Mouse (Mus musculus): ENCODE data around the gene Acsf3. TPM values are rescaled to one million over a fixed set of nuclear protein-coding genes. Genes with fewer than 3 reads are reported as not detected.

The Acsf3 gene
- polyA plus RNA-seq, 1 experiment = 9.7 TPM

GRCm38 (mm10) chr8:122807907-122808306 is 32.6 kb downstream of the Acsf3 start:
- H3K9me3 ChIP-seq (replicated peaks; ENCODE audit: control insufficient read depth, insufficient read depth, low read length, poor library complexity, severe bottlenecking) = no peaks in the 10 kb centered on the region
- H3K9ac ChIP-seq (ENCODE audit: low read depth, poor library complexity, severe bottlenecking) = no peak overlapping the region
- H3K4me1 ChIP-seq (ENCODE audit: control insufficient read depth, insufficient read depth, low read length) = no peaks in the 10 kb centered on the region
- H3K27ac ChIP-seq (ENCODE audit: insufficient read depth, low read length) = no peak overlapping the region
- no peak overlapping the region for H3K4me3 ChIP-seq (ENCODE audit: low read depth, low read length)
- no peaks in the 10 kb centered on the region for H3K36me3 ChIP-seq (ENCODE audit: control insufficient read depth, insufficient read depth, low read length, poor library complexity, severe bottlenecking)
- no peaks in the 10 kb centered on the region for H3K27me3 ChIP-seq (ENCODE audit: control insufficient read depth, insufficient read depth, low read length, poor library complexity, severe bottlenecking)
- no peak for TF ChIP-seq POLR2A (IDR thresholded peaks at IDR 0.05; ENCODE audit: insufficient read depth, low read length)
- no peak for TF ChIP-seq CTCF (IDR thresholded peaks at IDR 0.05; ENCODE audit: low read depth, low read length)
- no peak for TF ChIP-seq EP300 (IDR thresholded peaks at IDR 0.05; ENCODE audit: insufficient read depth, low read depth, low read length)

GRCm38 (mm10) chr8:122810376-122810775 is 35.1 kb downstream of the Acsf3 start:
- Histone ChIP-seq H3K36me3 (ENCODE audit: control insufficient read depth, insufficient read depth, low read length, poor library complexity, severe bottlenecking) (no peaks in the 10 kb centered on the region), H3K27me3 (ENCODE audit: control insufficient read depth, insufficient read depth, low read length, poor library complexity, severe bottlenecking) (no peaks in the 10 kb centered on the region), H3K4me3 (ENCODE audit: low read depth, low read length) (no peak overlapping the region), H3K9me3 (replicated peaks; ENCODE audit: control insufficient read depth, insufficient read depth, low read length, poor library complexity, severe bottlenecking) (no peaks in the 10 kb centered on the region), H3K27ac (ENCODE audit: insufficient read depth, low read length) (no peak overlapping the region), H3K9ac (ENCODE audit: low read depth, poor library complexity, severe bottlenecking) (no peak overlapping the region), H3K4me1 (ENCODE audit: control insufficient read depth, insufficient read depth, low read length) (no peaks in the 10 kb centered on the region)
- no peak for TF ChIP-seq POLR2A (IDR thresholded peaks at IDR 0.05; ENCODE audit: insufficient read depth, low read length)

GRCm38 (mm10) chr8:122811870-122812494 is 36.7 kb downstream of the Acsf3 start:
- no peaks in the 10 kb centered on the region for H3K4me1 ChIP-seq (ENCODE audit: control insufficient read depth, insufficient read depth, low read length)
- TF ChIP-seq CTCF (IDR thresholded peaks at IDR 0.05; ENCODE audit: low read depth, low read length) (no peak), POLR2A (IDR thresholded peaks at IDR 0.05; ENCODE audit: insufficient read depth, low read length) (no peak), EP300 (IDR thresholded peaks at IDR 0.05; ENCODE audit: insufficient read depth, low read depth, low read length) (no peak)
- H3K27ac ChIP-seq (ENCODE audit: insufficient read depth, low read length) = no peak overlapping the region
- H3K27me3 ChIP-seq (ENCODE audit: control insufficient read depth, insufficient read depth, low read length, poor library complexity, severe bottlenecking) = no peaks in the 10 kb centered on the region
- no peaks in the 10 kb centered on the region for H3K36me3 ChIP-seq (ENCODE audit: control insufficient read depth, insufficient read depth, low read length, poor library complexity, severe bottlenecking)
- no peak overlapping the region for H3K9ac ChIP-seq (ENCODE audit: low read depth, poor library complexity, severe bottlenecking)
- H3K4me3 ChIP-seq (ENCODE audit: low read depth, low read length) = no peak overlapping the region
- H3K9me3 ChIP-seq (replicated peaks; ENCODE audit: control insufficient read depth, insufficient read depth, low read length, poor library complexity, severe bottlenecking) = no peaks in the 10 kb centered on the region

- Histone ChIP-seq H3K27ac (ENCODE audit: insufficient read depth, low read length) (no peak overlapping the region), H3K4me3 (ENCODE audit: low read depth, low read length) (no peak overlapping the region), H3K27me3 (ENCODE audit: control insufficient read depth, insufficient read depth, low read length, poor library complexity, severe bottlenecking) (no peaks in the 10 kb centered on the region), H3K9ac (ENCODE audit: low read depth, poor library complexity, severe bottlenecking) (no peak overlapping the region), H3K4me1 (ENCODE audit: control insufficient read depth, insufficient read depth, low read length) (no peaks in the 10 kb centered on the region), H3K36me3 (ENCODE audit: control insufficient read depth, insufficient read depth, low read length, poor library complexity, severe bottlenecking) (no peaks in the 10 kb centered on the region), H3K9me3 (replicated peaks; ENCODE audit: control insufficient read depth, insufficient read depth, low read length, poor library complexity, severe bottlenecking) (no peaks in the 10 kb centered on the region)
- TF ChIP-seq EP300 (IDR thresholded peaks at IDR 0.05; ENCODE audit: insufficient read depth, low read depth, low read length) = no peak
- TF ChIP-seq CTCF (IDR thresholded peaks at IDR 0.05; ENCODE audit: low read depth, low read length) = peak; percentile 50
Observed at GRCm38 (mm10) chr8:122812610-122813250, 37.4 kb downstream of the Acsf3 start.

- TF ChIP-seq POLR2A (IDR thresholded peaks at IDR 0.05; ENCODE audit: insufficient read depth, low read length) (no peak), EP300 (IDR thresholded peaks at IDR 0.05; ENCODE audit: insufficient read depth, low read depth, low read length) (no peak), CTCF (IDR thresholded peaks at IDR 0.05; ENCODE audit: low read depth, low read length) (no peak)
- no peak overlapping the region for H3K27ac ChIP-seq (ENCODE audit: insufficient read depth, low read length)
- no peaks in the 10 kb centered on the region for H3K36me3 ChIP-seq (ENCODE audit: control insufficient read depth, insufficient read depth, low read length, poor library complexity, severe bottlenecking)
Observed at GRCm38 (mm10) chr8:122814608-122815007, 39.3 kb downstream of the Acsf3 start.

GRCm38 (mm10) chr8:122816965-122817364 is 41.7 kb downstream of the Acsf3 start:
- Histone ChIP-seq H3K4me1 (ENCODE audit: control insufficient read depth, insufficient read depth, low read length) (no peaks in the 10 kb centered on the region), H3K27me3 (ENCODE audit: control insufficient read depth, insufficient read depth, low read length, poor library complexity, severe bottlenecking) (no peaks in the 10 kb centered on the region)

More at GRCm38 (mm10) chr8:122814608-122815007, 39.3 kb downstream of the Acsf3 start:
- no peaks in the 10 kb centered on the region for H3K9me3 ChIP-seq (replicated peaks; ENCODE audit: control insufficient read depth, insufficient read depth, low read length, poor library complexity, severe bottlenecking)
- no peak overlapping the region for H3K4me3 ChIP-seq (ENCODE audit: low read depth, low read length)
- no peak overlapping the region for H3K9ac ChIP-seq (ENCODE audit: low read depth, poor library complexity, severe bottlenecking)
- no peaks in the 10 kb centered on the region for H3K4me1 ChIP-seq (ENCODE audit: control insufficient read depth, insufficient read depth, low read length)
- no peaks in the 10 kb centered on the region for H3K27me3 ChIP-seq (ENCODE audit: control insufficient read depth, insufficient read depth, low read length, poor library complexity, severe bottlenecking)

More at GRCm38 (mm10) chr8:122816965-122817364, 41.7 kb downstream of the Acsf3 start:
- H3K9me3 ChIP-seq (replicated peaks; ENCODE audit: control insufficient read depth, insufficient read depth, low read length, poor library complexity, severe bottlenecking) = no peaks in the 10 kb centered on the region
- no peak overlapping the region for H3K4me3 ChIP-seq (ENCODE audit: low read depth, low read length)
- no peaks in the 10 kb centered on the region for H3K36me3 ChIP-seq (ENCODE audit: control insufficient read depth, insufficient read depth, low read length, poor library complexity, severe bottlenecking)
- H3K27ac ChIP-seq (ENCODE audit: insufficient read depth, low read length) = no peak overlapping the region
- no peak overlapping the region for H3K9ac ChIP-seq (ENCODE audit: low read depth, poor library complexity, severe bottlenecking)
- TF ChIP-seq CTCF (IDR thresholded peaks at IDR 0.05; ENCODE audit: low read depth, low read length) (no peak), EP300 (IDR thresholded peaks at IDR 0.05; ENCODE audit: insufficient read depth, low read depth, low read length) (no peak), POLR2A (IDR thresholded peaks at IDR 0.05; ENCODE audit: insufficient read depth, low read length) (no peak)

All from ES-Bruce4 (cell line).